Mouse (Mus musculus) lung, adult 2 months (tissue): ENCODE data around the gene Mus81.

Source experiments
- CTCF ChIP-seq: fragments of 200-500 bp; IDR thresholded peaks from 2 replicates; pipeline ENCODE4 v1.5.1; 2011; ENCODE audit warnings: mild to moderate bottlenecking, low read length, control low read depth; ENCODE audit not compliant: insufficient read depth
- POLR2A ChIP-seq: fragments of 200-500 bp; IDR thresholded peaks from 2 replicates; pipeline ENCODE4 v1.6.1; 2011; ENCODE audit warnings: low read depth, mild to moderate bottlenecking, control low read depth, low read length, borderline replicate concordance; ENCODE audit errors: extremely low read depth

DNA sequence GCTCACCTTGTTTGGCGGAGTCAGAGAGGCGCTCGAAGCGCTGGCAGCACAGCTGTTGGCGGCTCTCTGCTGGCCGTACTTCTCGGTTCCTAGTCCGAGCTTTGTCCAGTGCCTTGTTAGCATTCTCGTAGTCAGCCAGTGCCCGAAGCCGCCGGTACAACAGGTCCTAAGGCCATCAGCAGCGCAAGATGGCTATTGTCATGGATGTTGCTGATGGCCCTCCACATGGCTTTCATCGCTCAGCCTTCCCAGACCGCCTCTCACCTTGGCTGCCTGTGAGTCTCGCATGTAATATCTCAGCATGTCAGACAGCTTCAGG is 7.8 kb upstream of the Mus81 start:
- TF ChIP-seq POLR2A (no peak), CTCF (no peak)
